Mouse (Mus musculus): ENCODE results near the gene Nfkbiz.

- TF ChIP-seq CTCF (conservative IDR thresholded peaks at IDR 0.05; ENCODE audit: low read length) (no peak), NANOG (IDR thresholded peaks at IDR 0.05; ENCODE audit: borderline replicate concordance, low read length) (no peak)
Measured at GRCm38 (mm10) chr16:55832617-55833016, 6.1 kb downstream of the Nfkbiz start.
